ENCODE assay signal across 21 mouse cellular contexts in the genomic region with DNA sequence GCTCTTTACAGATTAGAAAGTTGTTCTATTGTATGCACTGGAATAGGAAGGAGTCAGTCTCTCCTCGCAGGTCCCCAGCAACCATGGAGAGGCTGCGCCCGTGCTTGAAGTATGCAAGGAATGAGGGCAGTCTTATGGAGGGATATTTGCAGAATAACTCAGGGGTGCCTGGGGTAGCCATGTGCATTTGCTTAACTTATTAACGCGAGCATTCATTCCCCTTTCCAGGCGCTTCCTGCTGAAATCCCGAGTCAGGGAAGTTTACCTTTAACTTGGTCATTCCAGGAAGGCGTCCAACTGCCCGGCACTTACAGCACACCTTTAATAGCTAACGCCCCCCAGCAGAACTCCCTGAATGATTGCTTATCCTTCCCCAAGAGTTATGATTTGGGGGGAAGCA. TPM values are rescaled to one million over a fixed set of nuclear protein-coding genes. Genes with fewer than 3 reads are reported as not detected.
A peak's percentile ranks its signal among the peaks of the same experiment; 100 is the strongest.
DNase-seq lines count a peak whose midpoint lies in the region; ATAC-seq and TF ChIP-seq lines count a peak whose summit lies in the region.
"Had no signal": no experiment of that assay in that cellular context is flagged by ENCODE, and none has a peak within 500 bp of the region (broad histone marks: within the 10 kb centered on the region; RNA-seq: fewer than 3 reads in every experiment).

No protein-coding gene starts in this region.

- H3K4me2 ChIP-seq in stomach, embryonic 16.5 days (ENCODE audit: low read depth, low read length): no peak overlapping the region
- H3K4me2 ChIP-seq: embryonic facial prominence, embryonic 15.5 days; forebrain, embryonic 15.5 days had no signal

- no peak overlapping the region for H3K9ac ChIP-seq in stomach, embryonic 16.5 days (ENCODE audit: low read length)
- H3K9ac ChIP-seq: embryonic facial prominence, embryonic 15.5 days; forebrain, embryonic 15.5 days had no signal

- 0 out of 2 replicates have a peak, but pooled peaks have one; percentile 29 for ATAC-seq in stomach, embryonic 16.5 days (ENCODE audit: insufficient read depth, low FRiP score)
- no peak for ATAC-seq in granulocyte monocyte progenitor cell, adult 5-6 weeks (replicated peaks; ENCODE audit: poor library complexity, severe bottlenecking)
- ATAC-seq: activated CD4-positive, CD25-positive, alpha-beta regulatory T cell, adult 4 months; forebrain, embryonic 15.5 days; midbrain, embryonic 16.5 days had no signal

- H3K9me3 ChIP-seq in stomach, embryonic 16.5 days (replicated peaks; ENCODE audit: control insufficient read depth, low read length): no peaks in the 10 kb centered on the region
- H3K9me3 ChIP-seq: embryonic facial prominence, embryonic 15.5 days; forebrain, embryonic 15.5 days had no signal

- DNase-seq in lung, adult 18-20 months: peak; percentile 8 to 22
- DNase-seq in lung, postnatal 25 days (ENCODE audit: low spot score): no peak
- DNase-seq in kidney, adult 18-20 months: peak; percentile 56
- DNase-seq in kidney, postnatal 36 days: peak; percentile 62 to 65
- no peak for DNase-seq in adrenal gland, adult 18-20 months (ENCODE audit: low spot score in 2 of 2)
- no peak for DNase-seq in cerebellum, adult 2 months
- DNase-seq: gastrocnemius, adult 2 months; heart, postnatal 4 days; right cerebral cortex, postnatal 25 days; thymus, postnatal 14 days had no signal

- no peak overlapping the region for H3K4me3 ChIP-seq in stomach, embryonic 16.5 days (replicated peaks; ENCODE audit: low read length)
- no peak overlapping the region for H3K4me3 ChIP-seq in cerebellum, adult 2 months (replicated peaks; ENCODE audit: insufficient read depth, low read depth, low read length)
- H3K4me3 ChIP-seq: embryonic facial prominence, embryonic 15.5 days; forebrain, embryonic 15.5 days; gastrocnemius, adult 2 months; layer of hippocampus, adult 2 months had no signal

- H3K36me3 ChIP-seq in stomach, embryonic 16.5 days (ENCODE audit: control insufficient read depth, insufficient read depth, low read length): no peaks in the 10 kb centered on the region
- H3K36me3 ChIP-seq: embryonic facial prominence, embryonic 15.5 days; forebrain, embryonic 15.5 days had no signal

- H3K27me3 ChIP-seq in stomach, embryonic 16.5 days (ENCODE audit: control insufficient read depth, insufficient read depth, low read length): no peaks in the 10 kb centered on the region
- no peaks in the 10 kb centered on the region for H3K27me3 ChIP-seq in cerebellum, adult 2 months (ENCODE audit: control insufficient read depth, insufficient read depth, low read length)
- H3K27me3 ChIP-seq: embryonic facial prominence, embryonic 15.5 days; forebrain, embryonic 15.5 days had no signal

- no peaks in the 10 kb centered on the region for H3K4me1 ChIP-seq in stomach, embryonic 16.5 days (ENCODE audit: control insufficient read depth, insufficient read depth, low read length)
- no peaks in the 10 kb centered on the region for H3K4me1 ChIP-seq in cerebellum, adult 2 months (ENCODE audit: control insufficient read depth, insufficient read depth, low read length)
- H3K4me1 ChIP-seq: forebrain, embryonic 15.5 days had no signal

- H3K27ac ChIP-seq in stomach, embryonic 16.5 days (ENCODE audit: low read length): no peak overlapping the region
- no peak overlapping the region for H3K27ac ChIP-seq in cerebellum, adult 2 months (ENCODE audit: insufficient read depth, low read length)
- H3K27ac ChIP-seq: embryonic facial prominence, embryonic 15.5 days; forebrain, embryonic 15.5 days; gastrocnemius, adult 2 months; layer of hippocampus, adult 2 months had no signal

- TF ChIP-seq POLR2A in cerebellum, adult 2 months (IDR thresholded peaks at IDR 0.05; ENCODE audit: borderline replicate concordance, insufficient read depth, low read length): no peak

- WGBS in stomach, embryonic 16.5 days: 38% methylated on average over 10 of the region's 10 CpGs
- WGBS in cerebellum, adult 2 months: 68% methylated on average over 10 of the region's 10 CpGs

- TF ChIP-seq CTCF in cerebellum, adult 2 months (IDR thresholded peaks at IDR 0.05; ENCODE audit: borderline replicate concordance, insufficient read depth, low read depth, low read length): no peak

RNA-seq across cellular contexts. Expression of a gene that starts 12.4 kb away (rescaled TPM):
- polyA plus RNA-seq in stomach, embryonic 16.5 days (2015; fragmentation: Nextera tagmentation; extraction: Ambion mirVana): not detected in 2 replicates
- not detected for total RNA-seq in adrenal gland, adult 18-20 months (2021)
- not detected in 2 replicates for polyA plus RNA-seq in cerebellum, adult 2 months (2012; rRNA removed)
- total RNA-seq in granulocyte monocyte progenitor cell, adult 5-6 weeks (2014; fragmentation: Nextera tagmentation): not detected in 2 replicates
- total RNA-seq in granulocyte monocyte progenitor cell, adult 5-6 weeks (2017): not detected in 2 replicates
- total RNA-seq: adrenal gland, postnatal 4 days; gastrocnemius, adult 2 months; heart, adult 8-10 months; heart, postnatal 4 days; layer of hippocampus, adult 2 months; MEL had no signal
- polyA plus RNA-seq: embryonic facial prominence, embryonic 15.5 days; forebrain, embryonic 15.5 days; midbrain, embryonic 16.5 days; neural tube, embryonic 11.5 days had no signal

RNA-seq across cellular contexts. Expression of a gene that starts 44.7 kb away (rescaled TPM):
- 35.7 and 36.2 TPM in 2 replicates for polyA plus RNA-seq in stomach, embryonic 16.5 days (2015; fragmentation: Nextera tagmentation; extraction: Ambion mirVana)
- 100 to 1,000 TPM in 1 of 2 experiments, 10 to 100 TPM in 1; 70.8 to 108 TPM for total RNA-seq in adrenal gland, adult 18-20 months (2021)
- polyA plus RNA-seq in cerebellum, adult 2 months (2012; rRNA removed): 207 and 224 TPM in 2 replicates
- total RNA-seq in granulocyte monocyte progenitor cell, adult 5-6 weeks (2014; fragmentation: Nextera tagmentation): 50.6 and 67.0 TPM in 2 replicates
- 42.1 and 54.5 TPM in 2 replicates for total RNA-seq in granulocyte monocyte progenitor cell, adult 5-6 weeks (2017)

RNA-seq across cellular contexts. Expression of a gene that starts 44.9 kb away (rescaled TPM):
- polyA plus RNA-seq in stomach, embryonic 16.5 days (2015; fragmentation: Nextera tagmentation; extraction: Ambion mirVana): 25.3 and 25.6 TPM in 2 replicates
- total RNA-seq in adrenal gland, adult 18-20 months (2021): 10 to 100 TPM; 15.2 to 16.7 TPM
- polyA plus RNA-seq in cerebellum, adult 2 months (2012; rRNA removed): 15.1 and 16.9 TPM in 2 replicates
- 11.8 and 15.4 TPM in 2 replicates for total RNA-seq in granulocyte monocyte progenitor cell, adult 5-6 weeks (2014; fragmentation: Nextera tagmentation)
- 8.4 and 13.1 TPM in 2 replicates for total RNA-seq in granulocyte monocyte progenitor cell, adult 5-6 weeks (2017)

Comparison
In these comparisons a context has a peak if more than half of its experiments do, and no peak if none do; other contexts are left out.
1. DNase-seq: peak in lung, adult 18-20 months (2 of 2), kidney, adult 18-20 months (single experiment) and kidney, postnatal 36 days (2 of 2); none in lung, postnatal 25 days (single experiment), adrenal gland, adult 18-20 months (0 of 2) and cerebellum, adult 2 months (0 of 2).